Mouse (Mus musculus): Measurements from ENCODE around the gene Dpf3. TPM values are rescaled to one million over a fixed set of nuclear protein-coding genes. Genes with fewer than 3 reads are reported as not detected.
A peak's percentile ranks its signal among the peaks of the same experiment; 100 is the strongest.

The Dpf3 gene
- polyA plus RNA-seq, 1 experiment from 2014 or later, result 7.8 TPM

GRCm38 (mm10) chr12:83211146-83211822, 276.2 kb downstream of the Dpf3 start:
- TF ChIP-seq CTCF (IDR thresholded peaks at IDR 0.05; ENCODE audit: low read depth), result no peak
- DNase-seq (ENCODE audit: low spot score) (no peak), ATAC-seq (replicated peaks; ENCODE audit: low FRiP score, low read depth) (no peak)
- H3K4me2 ChIP-seq (ENCODE audit: low read length), result no peak overlapping the region
- 76% methylated on average over 7 of the region's 7 CpGs for WGBS
- H3K27ac ChIP-seq, result no peak overlapping the region
- no peak overlapping the region for H3K4me3 ChIP-seq (replicated peaks; ENCODE audit: low read depth, low read length)
- no peaks in the 10 kb centered on the region for H3K36me3 ChIP-seq (ENCODE audit: insufficient read depth, low read length)
- H3K27me3 ChIP-seq (ENCODE audit: insufficient read depth, low read length), result no peaks in the 10 kb centered on the region
- no peak overlapping the region for H3K9ac ChIP-seq (ENCODE audit: low read depth, low read length)
- peaks cover 14% of the 10 kb centered on the region for H3K4me1 ChIP-seq (replicated peaks; ENCODE audit: insufficient read depth, low read length)
- H3K9me3 ChIP-seq (replicated peaks; ENCODE audit: low read length), result no peaks in the 10 kb centered on the region

GRCm38 (mm10) chr12:83210735-83211134, 276.8 kb downstream of the Dpf3 start:
- no peak for TF ChIP-seq CTCF (IDR thresholded peaks at IDR 0.05; ENCODE audit: low read depth)
- Histone ChIP-seq H3K4me1 (replicated peaks; ENCODE audit: insufficient read depth, low read length) (peaks cover 14% of the 10 kb centered on the region), H3K27me3 (ENCODE audit: insufficient read depth, low read length) (no peaks in the 10 kb centered on the region), H3K4me3 (replicated peaks; ENCODE audit: low read depth, low read length) (no peak overlapping the region), H3K9ac (ENCODE audit: low read depth, low read length) (no peak overlapping the region), H3K36me3 (ENCODE audit: insufficient read depth, low read length) (no peaks in the 10 kb centered on the region), H3K27ac (no peak overlapping the region), H3K9me3 (replicated peaks; ENCODE audit: low read length) (no peaks in the 10 kb centered on the region), H3K4me2 (ENCODE audit: low read length) (no peak overlapping the region)
- no peak for DNase-seq (ENCODE audit: low spot score)
- no peak for ATAC-seq (replicated peaks; ENCODE audit: low FRiP score, low read depth)
- 50% methylated on average over 3 of the region's 3 CpGs for WGBS

- TF ChIP-seq CTCF (IDR thresholded peaks at IDR 0.05; ENCODE audit: low read depth), result no peak
- Histone ChIP-seq H3K4me3 (replicated peaks; ENCODE audit: low read depth, low read length) (no peak overlapping the region), H3K9me3 (replicated peaks; ENCODE audit: low read length) (no peaks in the 10 kb centered on the region), H3K9ac (ENCODE audit: low read depth, low read length) (no peak overlapping the region), H3K4me2 (ENCODE audit: low read length) (no peak overlapping the region), H3K27me3 (ENCODE audit: insufficient read depth, low read length) (no peaks in the 10 kb centered on the region), H3K27ac (no peak overlapping the region), H3K36me3 (ENCODE audit: insufficient read depth, low read length) (no peaks in the 10 kb centered on the region), H3K4me1 (replicated peaks; ENCODE audit: insufficient read depth, low read length) (peaks cover 14% of the 10 kb centered on the region)
- 29% methylated on average over 5 of the region's 5 CpGs for WGBS
- DNase-seq (ENCODE audit: low spot score) (peak; percentile 47), ATAC-seq (replicated peaks; ENCODE audit: low FRiP score, low read depth) (no peak)
These were observed 277.2 kb downstream of the Dpf3 start for GRCm38 (mm10) chr12:83210294-83210693.

- Histone ChIP-seq H3K4me1 (replicated peaks; ENCODE audit: insufficient read depth, low read length) (peaks cover 14% of the 10 kb centered on the region), H3K27ac (no peak overlapping the region), H3K4me3 (replicated peaks; ENCODE audit: low read depth, low read length) (no peak overlapping the region), H3K36me3 (ENCODE audit: insufficient read depth, low read length) (no peaks in the 10 kb centered on the region), H3K9ac (ENCODE audit: low read depth, low read length) (no peak overlapping the region), H3K4me2 (ENCODE audit: low read length) (no peak overlapping the region), H3K27me3 (ENCODE audit: insufficient read depth, low read length) (no peaks in the 10 kb centered on the region), H3K9me3 (replicated peaks; ENCODE audit: low read length) (no peaks in the 10 kb centered on the region)
- DNase-seq (ENCODE audit: low spot score), result no peak
- 44% methylated on average over 6 of the region's 6 CpGs for WGBS
- no peak for ATAC-seq (replicated peaks; ENCODE audit: low FRiP score, low read depth)
- TF ChIP-seq CTCF (IDR thresholded peaks at IDR 0.05; ENCODE audit: low read depth), result no peak
These were observed 278.1 kb downstream of the Dpf3 start for GRCm38 (mm10) chr12:83209461-83209860.

- Histone ChIP-seq H3K4me3 (replicated peaks; ENCODE audit: low read depth, low read length) (no peak overlapping the region), H3K9me3 (replicated peaks; ENCODE audit: low read length) (no peaks in the 10 kb centered on the region), H3K4me2 (ENCODE audit: low read length) (no peak overlapping the region), H3K27ac (no peak overlapping the region), H3K4me1 (replicated peaks; ENCODE audit: insufficient read depth, low read length) (peaks cover 9% of the 10 kb centered on the region), H3K27me3 (ENCODE audit: insufficient read depth, low read length) (no peaks in the 10 kb centered on the region), H3K9ac (ENCODE audit: low read depth, low read length) (no peak overlapping the region), H3K36me3 (ENCODE audit: insufficient read depth, low read length) (no peaks in the 10 kb centered on the region)
- DNase-seq (ENCODE audit: low spot score) (no peak), ATAC-seq (replicated peaks; ENCODE audit: low FRiP score, low read depth) (no peak)
- no peak for TF ChIP-seq CTCF (IDR thresholded peaks at IDR 0.05; ENCODE audit: low read depth)
- WGBS, result 74% methylated on average over 6 of the region's 6 CpGs
These were observed 278.7 kb downstream of the Dpf3 start for GRCm38 (mm10) chr12:83208841-83209240.

- Histone ChIP-seq H3K4me3 (replicated peaks; ENCODE audit: low read depth, low read length) (no peak overlapping the region), H3K27ac (no peak overlapping the region), H3K27me3 (ENCODE audit: insufficient read depth, low read length) (no peaks in the 10 kb centered on the region), H3K4me2 (ENCODE audit: low read length) (no peak overlapping the region), H3K9me3 (replicated peaks; ENCODE audit: low read length) (no peaks in the 10 kb centered on the region), H3K36me3 (ENCODE audit: insufficient read depth, low read length) (no peaks in the 10 kb centered on the region), H3K9ac (ENCODE audit: low read depth, low read length) (no peak overlapping the region), H3K4me1 (replicated peaks; ENCODE audit: insufficient read depth, low read length) (peaks cover 9% of the 10 kb centered on the region)
- ATAC-seq (replicated peaks; ENCODE audit: low FRiP score, low read depth) (no peak), DNase-seq (ENCODE audit: low spot score) (no peak)
- 66% methylated on average over 8 of the region's 8 CpGs for WGBS
- no peak for TF ChIP-seq CTCF (IDR thresholded peaks at IDR 0.05; ENCODE audit: low read depth)
These were observed 279.5 kb downstream of the Dpf3 start for GRCm38 (mm10) chr12:83208011-83208410.

- 73% methylated on average over 5 of the region's 5 CpGs for WGBS
- no peak for DNase-seq (ENCODE audit: low spot score)
- TF ChIP-seq CTCF (IDR thresholded peaks at IDR 0.05; ENCODE audit: low read depth), result no peak
- Histone ChIP-seq H3K27me3 (ENCODE audit: insufficient read depth, low read length) (no peaks in the 10 kb centered on the region), H3K4me1 (replicated peaks; ENCODE audit: insufficient read depth, low read length) (peaks cover 9% of the 10 kb centered on the region), H3K9ac (ENCODE audit: low read depth, low read length) (no peak overlapping the region), H3K27ac (no peak overlapping the region), H3K9me3 (replicated peaks; ENCODE audit: low read length) (no peaks in the 10 kb centered on the region), H3K36me3 (ENCODE audit: insufficient read depth, low read length) (no peaks in the 10 kb centered on the region), H3K4me2 (ENCODE audit: low read length) (no peak overlapping the region), H3K4me3 (replicated peaks; ENCODE audit: low read depth, low read length) (no peak overlapping the region)
- no peak for ATAC-seq (replicated peaks; ENCODE audit: low FRiP score, low read depth)
These were observed 280.0 kb downstream of the Dpf3 start for GRCm38 (mm10) chr12:83207481-83207880.
